Mouse (Mus musculus) cerebellum, postnatal 14 days (tissue): ENCODE measurements at regions not wholly inside any gene's neighbourhood (a gene's known extent, or its start where the extent isn't known, plus 50 kb on each side); places are given as distances from the start of the nearest gene placed in this dataset.

ENCODE experiments used
- DNase-seq, 2 experiments: peaks; one replicate each; pipeline ENCODE4 v3.0.0; 2021; ENCODE audit warnings: mixed read lengths in 2 of 2

DNA sequence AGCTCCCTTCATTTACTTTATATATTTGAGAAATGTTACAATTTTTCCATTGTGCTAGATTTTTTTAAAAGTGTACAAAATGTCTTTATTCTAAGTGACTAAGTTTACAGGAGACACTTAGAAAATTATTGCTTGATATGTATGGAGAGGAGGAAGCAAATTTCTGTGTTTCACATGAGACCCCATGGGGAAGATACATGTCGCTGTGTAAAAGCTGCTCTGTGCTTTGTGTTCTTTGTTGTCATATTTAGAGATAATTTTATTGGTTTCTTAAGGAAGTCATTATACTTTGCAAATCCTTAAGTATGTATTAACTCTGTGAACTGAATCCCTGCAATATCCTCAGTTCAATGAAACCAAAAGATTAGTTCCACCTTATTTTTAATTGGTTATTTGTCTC is 406.0 kb upstream of the 1700003H04Rik start:
- no peak for DNase-seq

GRCm38 (mm10) chr3:124986515-124986914 is 405.6 kb upstream of the 1700003H04Rik start:
- DNase-seq = no peak

DNA sequence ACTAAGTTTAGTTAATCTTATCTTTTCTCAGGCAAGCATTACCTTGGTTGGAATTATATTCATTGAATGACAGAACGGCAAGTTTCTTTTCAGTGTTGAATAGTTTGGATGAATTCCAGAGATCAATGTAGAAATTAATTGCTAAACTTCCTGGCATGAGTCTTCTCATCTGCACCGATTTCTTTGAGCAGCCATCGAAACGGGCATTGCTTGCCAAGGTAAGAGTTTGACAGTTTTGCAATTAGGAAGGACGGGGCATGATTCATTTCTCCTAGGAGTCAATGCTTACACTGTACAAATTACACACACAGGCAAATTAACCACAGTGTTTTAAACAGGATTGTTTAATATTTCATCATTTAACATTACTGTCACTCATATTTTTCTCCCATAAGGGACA is 404.5 kb upstream of the 1700003H04Rik start:
- DNase-seq = no peak

DNA sequence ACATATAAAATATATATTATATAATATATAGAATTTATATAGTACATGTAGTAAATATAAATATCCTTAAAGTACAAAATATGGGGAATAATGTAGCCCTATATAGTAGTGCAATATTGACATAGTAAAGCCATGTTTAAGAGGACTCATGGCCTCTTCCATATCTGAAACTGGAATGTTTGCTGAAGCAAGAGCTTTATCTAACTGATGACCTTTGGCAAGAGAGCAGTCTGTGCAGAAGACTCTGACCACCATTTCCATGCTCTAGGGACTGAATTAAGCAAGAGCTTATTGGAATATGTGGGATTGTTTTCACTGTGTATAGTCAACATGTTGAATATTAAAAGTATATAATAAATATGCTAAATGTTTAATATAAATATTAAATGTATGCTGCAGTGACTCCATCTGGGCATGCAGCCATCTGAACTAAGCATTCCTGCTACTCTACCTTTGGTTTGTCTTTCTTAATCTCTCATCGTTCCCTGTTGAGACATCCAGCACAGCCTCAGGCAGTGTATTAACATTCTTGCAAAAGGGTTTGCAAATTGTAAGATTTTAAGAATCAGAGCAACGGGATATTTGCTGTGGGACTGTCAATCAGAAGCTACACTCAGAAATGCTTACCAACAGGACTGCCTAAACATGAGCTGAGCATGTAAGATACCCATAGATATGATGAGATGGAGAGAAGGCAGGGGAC is 354.4 kb upstream of the 1700003H04Rik start:
- no peak for DNase-seq

GRCm38 (mm10) chr3:124932655-124933054 is 351.8 kb upstream of the 1700003H04Rik start:
- no peak for DNase-seq

- peak in 1 of 2 experiments; percentile 9 for DNase-seq
Observed at GRCm38 (mm10) chr3:124930773-124931607, 350.1 kb upstream of the 1700003H04Rik start.

- DNase-seq = no peak
Observed at GRCm38 (mm10) chr3:124908925-124909324, 328.0 kb upstream of the 1700003H04Rik start.
